Mouse (Mus musculus) forebrain, postnatal 0 days (tissue): ENCODE results near the gene Smco3. TPM values are rescaled to one million over a fixed set of nuclear protein-coding genes. Genes with fewer than 3 reads are reported as not detected.
"Not testable (repeated sequence)": the region's sequence is repeated elsewhere in the genome, so short reads cannot be mapped to it uniquely, and the experiment has no call there.

ENCODE experiments used
- ATAC-seq: fragments of 200-750 bp; cut with Nextera tagmentation; 2 replicates; pipeline ENCODE4 v1.8.0; 2017; ENCODE audit warnings: mild to moderate bottlenecking, moderate library complexity
- DNase-seq: peaks from one replicate; pipeline ENCODE4 v3.0.0-alpha.2; 2015
- H3K27ac ChIP-seq: fragments of 300-500 bp; sonication (generic); 2 replicates; pipeline ENCODE4 v1.5.1; 2014; ENCODE audit warnings: low read depth, mild to moderate bottlenecking, antibody characterized with exemption, low read length, moderate library complexity, mixed read lengths
- H3K27me3 ChIP-seq: fragments of 300-500 bp; sonication (generic); 2 replicates; pipeline ENCODE4 v1.6.1; 2014; ENCODE audit warnings: mild to moderate bottlenecking, low read length, mixed read lengths; ENCODE audit not compliant: insufficient read depth
- H3K36me3 ChIP-seq: fragments of 300-500 bp; sonication (generic); 2 replicates; pipeline ENCODE4 v1.6.1; 2014; ENCODE audit warnings: mild to moderate bottlenecking, moderate library complexity; ENCODE audit not compliant: insufficient read depth
- H3K4me1 ChIP-seq: fragments of 300-500 bp; sonication (generic); 2 replicates; pipeline ENCODE4 v1.6.1; 2014; ENCODE audit warnings: antibody characterized with exemption; ENCODE audit not compliant: insufficient read depth
- H3K4me2 ChIP-seq: fragments of 300-500 bp; sonication (generic); 2 replicates; pipeline ENCODE4 v1.6.1; 2014; ENCODE audit warnings: low read depth, mild to moderate bottlenecking, moderate library complexity
- H3K4me3 ChIP-seq: fragments of 300-500 bp; sonication (generic); 2 replicates; pipeline ENCODE4 v1.5.1; 2014; ENCODE audit warnings: low read depth, low read length, mixed read lengths
- H3K9ac ChIP-seq: fragments of 300-500 bp; sonication (generic); 2 replicates; pipeline ENCODE4 v1.6.1; 2014; ENCODE audit warnings: mild to moderate bottlenecking
- H3K9me3 ChIP-seq: fragments of 300-500 bp; sonication (generic); 2 replicates; pipeline ENCODE4 v1.6.1; 2016; ENCODE audit warnings: low read length
- CTCF ChIP-seq: sonication (generic); IDR thresholded peaks from 2 replicates; pipeline ENCODE4 v1.5.1; 2016; ENCODE audit warnings: antibody characterized with exemption, control low read depth, low read depth
- WGBS: fragments of 180-500 bp; shearing (Covaris S2); extraction: QIAGEN DNeasy Blood & Tissue Kit; methylation state at CpG from one replicate; pipeline ENCODE4 v1.1.7; 2014; 5-methylcytosine and 5-hydroxymethylcytosine counted together
- polyA plus RNA-seq: library from polyadenylated mRNA; unstranded; fragments of >200 nt; fragmentation: Nextera tagmentation; extraction: Ambion mirVana; gene quantifications from 2 replicates; pipeline ENCODE4 v1.2.1, GENCODE M21; 2015
- total RNA-seq: library from RNA; depleted of rRNA; stranded (reverse); fragments of >200 nt; gene quantifications from 2 replicates; pipeline ENCODE4 v1.2.3, GENCODE M21; 2014; rRNA removed

Smco3 gene
- total RNA-seq = 2.7 and 2.8 TPM in 2 replicates
- polyA plus RNA-seq = 1.5 TPM in 2 replicates

DNA sequence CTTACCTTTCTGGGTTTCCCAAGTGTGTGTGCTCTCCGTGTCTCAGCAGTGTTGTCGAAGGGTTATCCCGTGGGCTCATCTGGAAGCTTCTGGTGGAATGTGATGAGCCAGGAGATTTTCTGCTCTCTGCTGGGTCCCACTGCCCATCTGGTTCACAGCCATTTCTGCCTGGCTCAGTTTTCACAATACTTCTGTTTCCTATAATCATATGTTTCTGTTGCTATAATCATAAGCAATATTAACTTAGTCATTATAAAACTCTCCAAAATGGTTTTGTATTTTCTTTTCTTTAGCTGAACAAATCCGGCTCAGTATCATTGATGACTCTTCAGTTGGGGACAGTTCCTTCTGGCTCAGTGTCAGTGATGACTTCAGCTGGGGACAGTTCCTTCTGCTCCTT, at the start of gene Smco3:
TSS of gene Smco3 (minus strand) at position 101 of the 400 bp plus-strand sequence.
- ATAC-seq = no peak
- Histone ChIP-seq H3K27ac (no peak within 1 kb of the TSS), H3K36me3 (no peaks in the 10 kb centered on the region), H3K9me3 (no peaks in the 10 kb centered on the region), H3K4me1 (no peaks in the 10 kb centered on the region), H3K4me2 (no peak within 1 kb of the TSS), H3K4me3 (0 out of 2 replicates have a peak within 1 kb of the TSS, but pooled peaks have one; percentile 7), H3K27me3 (no peaks in the 10 kb centered on the region; the same call in none of the 2 replicates), H3K9ac (no peak within 1 kb of the TSS)
- no peak for DNase-seq
- 69% methylated on average over 4 of the region's 4 CpGs for WGBS
- no peak for TF ChIP-seq CTCF

DNA sequence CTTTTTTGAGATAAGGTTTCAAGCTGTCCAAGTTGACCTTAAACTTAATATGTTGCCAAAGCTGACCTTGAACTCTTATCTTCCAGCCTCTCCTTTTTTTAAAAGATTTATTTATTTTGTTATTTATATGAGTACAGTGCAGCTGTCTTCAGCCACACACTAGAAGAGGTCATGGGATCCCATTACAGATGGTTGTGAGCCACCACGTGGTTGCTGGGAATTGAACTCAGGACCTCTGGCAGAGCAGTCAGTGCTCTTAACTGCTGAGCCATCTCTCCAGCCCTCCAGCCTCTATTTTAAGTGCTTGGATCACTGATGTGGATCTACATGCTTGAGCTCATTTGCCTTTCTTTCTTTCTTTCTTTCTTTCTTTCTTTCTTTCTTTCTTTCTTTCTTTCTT, 49.5 kb upstream of the Smco3 start:
- not testable (repeated sequence) for H3K9me3 ChIP-seq, H3K36me3 ChIP-seq
- WGBS = 55% methylated on average over 1 of the region's 1 CpGs

DNA sequence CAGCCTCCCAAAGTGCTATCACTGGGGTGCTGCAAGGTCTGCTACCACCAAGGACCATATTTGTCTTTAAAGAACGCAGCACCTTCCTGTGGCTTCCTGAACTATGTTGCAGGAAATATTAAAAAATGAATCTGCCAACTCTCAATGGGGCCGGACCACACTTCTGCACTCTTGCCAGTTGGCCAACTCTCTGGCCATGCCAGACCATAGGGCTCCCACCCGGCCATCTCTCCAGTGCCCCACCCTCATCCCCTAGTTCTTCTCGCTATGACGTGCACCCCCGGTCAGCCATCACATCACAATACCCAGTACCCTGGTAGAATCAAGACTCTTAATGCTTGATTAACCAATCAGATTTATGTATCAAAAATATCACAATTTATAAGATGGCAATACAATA, 48.7 kb upstream of the Smco3 start:
- Histone ChIP-seq H3K4me1 (no peaks in the 10 kb centered on the region), H3K4me3 (no peak overlapping the region), H3K27me3 (no peaks in the 10 kb centered on the region), H3K9ac (no peak overlapping the region), H3K36me3 (no peaks in the 10 kb centered on the region), H3K4me2 (no peak overlapping the region), H3K9me3 (no peaks in the 10 kb centered on the region), H3K27ac (no peak overlapping the region)
- ATAC-seq = no peak
- 92% methylated on average over 6 of the region's 6 CpGs for WGBS
- DNase-seq = no peak
- TF ChIP-seq CTCF = no peak

More for the DNA sequence above, 49.5 kb upstream of the Smco3 start:
- not testable (repeated sequence) for H3K4me2 ChIP-seq, DNase-seq, H3K4me3 ChIP-seq, H3K9ac ChIP-seq, H3K27me3 ChIP-seq, H3K27ac ChIP-seq, ATAC-seq, H3K4me1 ChIP-seq

DNA sequence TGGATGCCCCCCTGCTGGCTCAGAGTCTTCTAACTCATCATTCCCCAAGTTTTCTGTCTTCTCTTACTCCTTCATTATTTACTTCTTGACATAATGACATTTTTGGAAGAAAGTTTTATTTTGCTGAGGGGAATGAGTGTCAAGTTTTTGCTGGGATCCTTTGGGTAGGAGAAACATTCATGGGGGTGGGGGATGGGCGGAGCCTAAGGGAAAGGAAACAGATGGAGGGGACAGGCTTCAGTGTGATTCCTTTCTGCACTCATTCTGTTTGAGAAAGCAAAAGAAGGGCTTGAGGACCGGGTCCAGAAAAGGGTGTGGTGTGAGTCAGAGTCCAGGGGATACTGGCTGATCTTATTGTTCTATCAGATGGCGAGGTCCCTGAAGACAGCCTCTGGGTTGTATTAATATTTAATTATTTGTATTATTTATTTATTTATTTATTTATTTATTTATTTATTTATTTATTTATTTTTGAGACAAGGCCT, 48.2 kb upstream of the Smco3 start:
- 90% methylated on average over 3 of the region's 3 CpGs for WGBS
- no peak for ATAC-seq
- no peaks in the 10 kb centered on the region for H3K36me3 ChIP-seq
- H3K27ac ChIP-seq = no peak overlapping the region
- TF ChIP-seq CTCF = no peak
- H3K9ac ChIP-seq = no peak overlapping the region
- H3K4me3 ChIP-seq = no peak overlapping the region
- no peaks in the 10 kb centered on the region for H3K4me1 ChIP-seq
- H3K4me2 ChIP-seq = no peak overlapping the region
- no peaks in the 10 kb centered on the region for H3K9me3 ChIP-seq
- no peaks in the 10 kb centered on the region for H3K27me3 ChIP-seq
- DNase-seq = no peak

DNA sequence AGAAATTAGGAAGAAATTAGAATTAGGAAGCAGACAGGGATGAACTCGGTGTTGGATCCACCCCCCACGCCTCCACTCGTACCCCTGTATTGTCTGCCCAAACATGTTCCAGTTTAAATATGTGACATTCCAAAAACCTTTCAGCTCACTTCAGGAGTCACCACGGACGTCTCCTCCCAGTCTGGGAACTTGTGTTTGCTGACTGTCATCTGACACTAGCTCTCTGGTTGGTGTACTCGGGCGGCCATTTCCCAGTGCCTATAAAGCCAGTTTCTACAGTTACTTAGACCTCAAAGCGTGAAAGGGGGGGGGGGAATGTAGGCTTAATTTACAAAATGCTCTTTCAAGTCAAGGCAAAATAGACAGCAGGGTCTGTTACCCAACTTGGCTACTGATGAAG, 46.4 kb upstream of the Smco3 start:
- Histone ChIP-seq H3K9me3 (no peaks in the 10 kb centered on the region), H3K4me2 (no peak overlapping the region), H3K4me1 (no peaks in the 10 kb centered on the region), H3K4me3 (no peak overlapping the region), H3K27ac (no peak overlapping the region), H3K36me3 (no peaks in the 10 kb centered on the region), H3K27me3 (no peaks in the 10 kb centered on the region), H3K9ac (no peak overlapping the region)
- TF ChIP-seq CTCF = no peak
- DNase-seq (no peak), ATAC-seq (no peak)
- 80% methylated on average over 8 of the region's 8 CpGs for WGBS

DNA sequence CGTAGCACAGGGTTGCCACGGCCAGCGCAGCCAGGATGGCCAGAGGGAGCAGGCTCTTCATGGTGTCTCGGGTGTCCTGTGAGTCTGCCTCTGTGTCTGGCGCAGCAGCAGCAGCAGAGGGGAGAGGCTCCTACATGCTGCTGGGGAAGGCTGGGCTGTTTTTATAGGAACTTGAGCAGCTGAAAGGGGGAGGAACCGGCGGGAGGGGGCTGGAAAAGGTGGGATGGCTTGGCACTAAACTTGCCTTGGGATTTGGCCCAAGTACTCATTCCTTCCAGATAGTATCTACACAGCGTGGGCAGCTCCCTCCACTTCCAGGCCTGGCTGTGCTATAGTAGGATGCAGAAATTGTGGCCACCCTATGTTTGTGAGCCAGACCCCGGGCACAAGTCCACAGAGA, 40.4 kb upstream of the Smco3 start, which contains the start of gene Mgp:
TSS of gene Mgp (minus strand) at position 154 of the 400 bp plus-strand sequence.
- H3K27me3 ChIP-seq = no peaks in the 10 kb centered on the region
- no peak for DNase-seq
- no peaks in the 10 kb centered on the region for H3K4me1 ChIP-seq
- no peak for ATAC-seq
- H3K4me2 ChIP-seq = no peak within 1 kb of the TSS
- H3K27ac ChIP-seq = no peak within 1 kb of the TSS
- no peak within 1 kb of the TSS for H3K4me3 ChIP-seq
- no peak within 1 kb of the TSS for H3K9ac ChIP-seq
- no peak for TF ChIP-seq CTCF
- 62% methylated on average over 9 of the region's 9 CpGs for WGBS
- no peaks in the 10 kb centered on the region for H3K36me3 ChIP-seq
- no peaks in the 10 kb centered on the region for H3K9me3 ChIP-seq

DNA sequence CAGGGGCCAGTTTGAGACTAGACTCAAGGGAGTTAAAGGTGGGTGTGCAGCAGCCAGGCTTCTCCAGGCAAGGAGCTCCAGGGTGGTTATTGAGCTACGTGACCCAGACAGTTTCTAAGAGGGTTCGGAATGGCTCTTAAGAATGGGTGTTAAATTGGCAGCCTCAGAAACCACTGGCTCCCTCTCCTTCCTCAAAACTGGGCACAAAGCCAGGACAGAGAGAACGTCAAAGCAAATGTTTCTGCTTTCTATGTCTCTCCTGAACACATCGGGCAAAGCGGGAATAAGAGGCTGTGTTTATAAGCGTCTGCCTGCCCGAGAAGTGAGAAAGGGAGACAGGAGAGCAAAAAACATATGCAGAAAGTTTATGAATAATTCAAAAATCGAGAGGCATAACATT, 39.3 kb upstream of the Smco3 start:
- DNase-seq (peak; percentile 45), ATAC-seq (no peak)
- H3K9ac ChIP-seq = no peak overlapping the region
- H3K36me3 ChIP-seq = no peaks in the 10 kb centered on the region
- H3K9me3 ChIP-seq = no peaks in the 10 kb centered on the region
- no peak for TF ChIP-seq CTCF
- H3K4me3 ChIP-seq = no peak overlapping the region
- H3K4me1 ChIP-seq = no peaks in the 10 kb centered on the region
- no peak overlapping the region for H3K4me2 ChIP-seq
- H3K27me3 ChIP-seq = no peaks in the 10 kb centered on the region
- 14% methylated on average over 8 of the region's 8 CpGs for WGBS
- no peak overlapping the region for H3K27ac ChIP-seq
